Mouse (Mus musculus): ENCODE measurements around the gene Gm49387. TPM values are rescaled to one million over a fixed set of nuclear protein-coding genes. Genes with fewer than 3 reads are reported as not detected.

The Gm49387 gene
- total RNA-seq, 1 experiment, result not detected

DNA sequence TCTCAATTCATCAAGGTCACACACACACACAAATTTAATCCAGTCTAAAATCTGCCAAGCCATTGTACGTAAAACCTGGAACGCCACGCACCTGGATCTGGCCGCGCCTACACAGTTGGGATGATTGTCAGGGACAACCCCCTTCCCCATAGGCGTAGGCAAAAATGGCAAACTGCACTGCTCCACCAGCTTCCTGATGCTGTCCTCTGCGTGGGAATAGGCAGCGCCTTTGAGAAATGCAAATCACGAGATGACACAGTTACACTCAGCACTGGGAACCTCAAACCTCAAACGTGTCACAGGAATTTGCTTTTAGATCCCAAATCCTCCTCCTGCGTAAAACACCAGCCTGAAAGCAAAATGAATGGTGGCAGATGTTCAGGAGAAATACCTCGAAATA lies 17.9 kb downstream of the Gm49387 start:
- in situ Hi-C loops (cut with MboI; ENCODE audit: low sequenced_read_pairs in 2 of 2, unreplicated experiment in 2 of 2), result no loop called here
- Histone ChIP-seq H3K9me3 (ENCODE audit: control insufficient read depth, insufficient read depth, low read depth, low read length) (no peaks in the 10 kb centered on the region), H3K36me3 (ENCODE audit: control insufficient read depth, insufficient read depth, low read length, poor library complexity, severe bottlenecking) (no peaks in the 10 kb centered on the region), H3K4me3 (ENCODE audit: insufficient read depth in 1 of 2, low read depth in 1 of 2, low read length in 2 of 2, poor library complexity in 1 of 2, severe bottlenecking in 1 of 2) (no peak overlapping the region), H3K9ac (ENCODE audit: insufficient read depth, low read depth, low read length, poor library complexity, severe bottlenecking) (no peak overlapping the region), H3K27ac (ENCODE audit: insufficient read depth, low read depth, low read length, poor library complexity, severe bottlenecking) (no peak overlapping the region), H3K4me1 (ENCODE audit: control insufficient read depth in 2 of 2, insufficient read depth in 2 of 2, low read length in 2 of 2, poor library complexity in 1 of 2) (no peaks in the 10 kb centered on the region)
- no peak for DNase-seq (ENCODE audit: low read depth, low spot score)
- TF ChIP-seq ZC3H11A (IDR thresholded peaks at IDR 0.05; ENCODE audit: borderline replicate concordance, low read depth, low read length) (no peak), MAFK (IDR thresholded peaks at IDR 0.05; ENCODE audit: insufficient read depth, low read depth, low read length) (no peak), ZNF384 (IDR thresholded peaks at IDR 0.05; ENCODE audit: low read depth, low read length) (no peak), CHD2 (IDR thresholded peaks at IDR 0.05; ENCODE audit: low read depth, low read length) (no peak), HCFC1 (IDR thresholded peaks at IDR 0.05; ENCODE audit: borderline replicate concordance, insufficient read depth, low read length) (no peak)

- TF ChIP-seq MAFK (IDR thresholded peaks at IDR 0.05; ENCODE audit: insufficient read depth, low read depth, low read length), result no peak
- TF ChIP-seq CHD2 (IDR thresholded peaks at IDR 0.05; ENCODE audit: low read depth, low read length), result no peak
- TF ChIP-seq ZNF384 (IDR thresholded peaks at IDR 0.05; ENCODE audit: low read depth, low read length), result no peak
- no peak for TF ChIP-seq HCFC1 (IDR thresholded peaks at IDR 0.05; ENCODE audit: borderline replicate concordance, insufficient read depth, low read length)
- TF ChIP-seq ZC3H11A (IDR thresholded peaks at IDR 0.05; ENCODE audit: borderline replicate concordance, low read depth, low read length), result no peak
- H3K4me1 ChIP-seq (ENCODE audit: control insufficient read depth in 2 of 2, insufficient read depth in 2 of 2, low read length in 2 of 2, poor library complexity in 1 of 2), result no peaks in the 10 kb centered on the region
- H3K4me3 ChIP-seq (ENCODE audit: insufficient read depth in 1 of 2, low read depth in 1 of 2, low read length in 2 of 2, poor library complexity in 1 of 2, severe bottlenecking in 1 of 2), result no peak overlapping the region
- H3K9ac ChIP-seq (ENCODE audit: insufficient read depth, low read depth, low read length, poor library complexity, severe bottlenecking), result no peak overlapping the region
- no peak overlapping the region for H3K27ac ChIP-seq (ENCODE audit: insufficient read depth, low read depth, low read length, poor library complexity, severe bottlenecking)
- no peaks in the 10 kb centered on the region for H3K9me3 ChIP-seq (ENCODE audit: control insufficient read depth, insufficient read depth, low read depth, low read length)
- H3K36me3 ChIP-seq (ENCODE audit: control insufficient read depth, insufficient read depth, low read length, poor library complexity, severe bottlenecking), result no peaks in the 10 kb centered on the region
- DNase-seq (ENCODE audit: low read depth, low spot score), result no peak
- in situ Hi-C loops (cut with MboI; ENCODE audit: low sequenced_read_pairs in 2 of 2, unreplicated experiment in 2 of 2), result no loop called here
Observed at GRCm38 (mm10) chr14:31620591-31621223, 20.0 kb downstream of the Gm49387 start.

DNA sequence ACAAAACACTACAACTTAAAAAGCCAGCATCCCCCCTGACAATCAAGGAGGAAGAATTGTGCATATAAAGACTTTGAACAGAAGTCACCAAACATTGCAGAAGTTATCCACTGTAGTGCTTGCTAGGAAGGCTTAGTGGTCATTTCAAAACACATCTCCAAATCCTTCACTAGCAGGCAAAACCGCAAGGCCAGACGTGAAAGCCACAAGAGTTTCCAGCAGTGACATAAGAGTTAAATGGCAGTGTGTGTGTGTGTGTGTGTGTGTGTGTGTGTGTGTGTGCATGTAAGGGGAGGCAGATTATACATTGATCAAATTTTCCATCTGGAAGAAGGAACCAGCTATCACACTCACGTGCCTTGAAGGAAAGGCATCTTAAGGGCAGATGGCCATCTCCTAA lies 22.7 kb downstream of the Gm49387 start:
- Histone ChIP-seq H3K36me3 (ENCODE audit: control insufficient read depth, insufficient read depth, low read length, poor library complexity, severe bottlenecking) (no peaks in the 10 kb centered on the region), H3K27ac (ENCODE audit: insufficient read depth, low read depth, low read length, poor library complexity, severe bottlenecking) (no peak overlapping the region), H3K4me1 (ENCODE audit: control insufficient read depth in 2 of 2, insufficient read depth in 2 of 2, low read length in 2 of 2, poor library complexity in 1 of 2) (no peaks in the 10 kb centered on the region), H3K4me3 (ENCODE audit: insufficient read depth in 1 of 2, low read depth in 1 of 2, low read length in 2 of 2, poor library complexity in 1 of 2, severe bottlenecking in 1 of 2) (no peak overlapping the region), H3K9me3 (ENCODE audit: control insufficient read depth, insufficient read depth, low read depth, low read length) (no peaks in the 10 kb centered on the region), H3K9ac (ENCODE audit: insufficient read depth, low read depth, low read length, poor library complexity, severe bottlenecking) (no peak overlapping the region)
- TF ChIP-seq HCFC1 (IDR thresholded peaks at IDR 0.05; ENCODE audit: borderline replicate concordance, insufficient read depth, low read length) (no peak), ZNF384 (IDR thresholded peaks at IDR 0.05; ENCODE audit: low read depth, low read length) (no peak), CHD2 (IDR thresholded peaks at IDR 0.05; ENCODE audit: low read depth, low read length) (no peak), ZC3H11A (IDR thresholded peaks at IDR 0.05; ENCODE audit: borderline replicate concordance, low read depth, low read length) (no peak), MAFK (IDR thresholded peaks at IDR 0.05; ENCODE audit: insufficient read depth, low read depth, low read length) (no peak)
- in situ Hi-C loops (cut with MboI; ENCODE audit: low sequenced_read_pairs in 2 of 2, unreplicated experiment in 2 of 2), result no loop called here
- DNase-seq (ENCODE audit: low read depth, low spot score), result no peak

- Histone ChIP-seq H3K4me1 (ENCODE audit: control insufficient read depth in 2 of 2, insufficient read depth in 2 of 2, low read length in 2 of 2, poor library complexity in 1 of 2) (no peaks in the 10 kb centered on the region), H3K27ac (ENCODE audit: insufficient read depth, low read depth, low read length, poor library complexity, severe bottlenecking) (no peak overlapping the region), H3K4me3 (ENCODE audit: insufficient read depth in 1 of 2, low read depth in 1 of 2, low read length in 2 of 2, poor library complexity in 1 of 2, severe bottlenecking in 1 of 2) (no peak overlapping the region), H3K9me3 (ENCODE audit: control insufficient read depth, insufficient read depth, low read depth, low read length) (no peaks in the 10 kb centered on the region), H3K36me3 (ENCODE audit: control insufficient read depth, insufficient read depth, low read length, poor library complexity, severe bottlenecking) (no peaks in the 10 kb centered on the region), H3K9ac (ENCODE audit: insufficient read depth, low read depth, low read length, poor library complexity, severe bottlenecking) (no peak overlapping the region)
- DNase-seq (ENCODE audit: low read depth, low spot score), result no peak
- no peak for TF ChIP-seq ZNF384 (IDR thresholded peaks at IDR 0.05; ENCODE audit: low read depth, low read length)
- no peak for TF ChIP-seq ZC3H11A (IDR thresholded peaks at IDR 0.05; ENCODE audit: borderline replicate concordance, low read depth, low read length)
- TF ChIP-seq CHD2 (IDR thresholded peaks at IDR 0.05; ENCODE audit: low read depth, low read length), result no peak
- no peak for TF ChIP-seq MAFK (IDR thresholded peaks at IDR 0.05; ENCODE audit: insufficient read depth, low read depth, low read length)
- no peak for TF ChIP-seq HCFC1 (IDR thresholded peaks at IDR 0.05; ENCODE audit: borderline replicate concordance, insufficient read depth, low read length)
- in situ Hi-C loops (cut with MboI; ENCODE audit: low sequenced_read_pairs in 2 of 2, unreplicated experiment in 2 of 2), result no loop called here
Observed at GRCm38 (mm10) chr14:31617204-31617603, 23.5 kb downstream of the Gm49387 start.
